Mouse (Mus musculus): ENCODE data around the gene Wdr11.

DNA sequence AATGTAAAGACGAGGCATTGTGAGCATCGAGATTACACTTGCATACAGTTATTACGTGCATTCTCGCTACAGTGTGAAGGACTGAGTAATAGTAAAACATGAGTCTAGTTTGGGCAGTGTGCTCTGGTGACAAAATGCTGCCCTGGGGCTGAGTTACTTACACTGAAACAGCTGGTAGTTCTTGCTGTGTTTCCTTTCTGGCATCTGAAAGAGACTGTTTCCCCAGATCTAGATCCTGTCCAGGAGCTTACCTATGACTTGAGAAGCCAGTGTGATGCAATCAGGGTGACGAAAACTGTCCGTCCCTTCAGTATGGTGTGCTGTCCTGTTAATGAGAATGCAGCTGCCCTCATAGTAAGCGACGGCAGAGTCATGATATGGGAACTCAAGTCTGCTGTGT is 14.6 kb downstream of the Wdr11 start:
- TF ChIP-seq CTCF (conservative IDR thresholded peaks at IDR 0.05 in 1 of 2, IDR thresholded peaks at IDR 0.05 in 1 of 2; ENCODE audit: low read depth in 2 of 2, low read length in 2 of 2) (no peak), ELF1 (IDR thresholded peaks at IDR 0.05; ENCODE audit: low read depth, low read length) (no peak), POLR2AphosphoS2 (IDR thresholded peaks at IDR 0.05; ENCODE audit: low read depth, low read length) (no peak), POLR2A (IDR thresholded peaks at IDR 0.05; ENCODE audit: low read depth, low read length) (no peak), RAD21 (IDR thresholded peaks at IDR 0.05; ENCODE audit: low read depth, low read length) (no peak), USF2 (conservative IDR thresholded peaks at IDR 0.05; ENCODE audit: low read depth, low read length) (no peak), CHD1 (IDR thresholded peaks at IDR 0.05; ENCODE audit: low read depth, low read length) (no peak), EP300 (IDR thresholded peaks at IDR 0.05; ENCODE audit: low read length) (no peak), ZKSCAN1 (IDR thresholded peaks at IDR 0.05; ENCODE audit: borderline replicate concordance, low read depth, low read length) (no peak), NRF1 (IDR thresholded peaks at IDR 0.05; ENCODE audit: low read depth, low read length) (no peak), TCF12 (IDR thresholded peaks at IDR 0.05; ENCODE audit: low read depth, low read length) (no peak), ETS1 (conservative IDR thresholded peaks at IDR 0.05; ENCODE audit: low read depth, low read length) (no peak), MAX (IDR thresholded peaks at IDR 0.05; ENCODE audit: low read length) (no peak)
